Mouse (Mus musculus): ENCODE measurements around the gene Epop. TPM values are rescaled to one million over a fixed set of nuclear protein-coding genes. Genes with fewer than 3 reads are reported as not detected.
"Not testable (repeated sequence)": the region's sequence is repeated elsewhere in the genome, so short reads cannot be mapped to it uniquely, and the experiment has no call there.

Gene Epop
- polyA plus RNA-seq, 1 experiment from 2014 or later, result 2.1 TPM

GRCm38 (mm10) chr11:97642746-97643145 is 13.2 kb upstream of the Epop start:
- no peaks in the 10 kb centered on the region for H3K9me3 ChIP-seq (replicated peaks)
- H3K4me3 ChIP-seq (replicated peaks), result no peak overlapping the region
- no peak overlapping the region for H3K9ac ChIP-seq (replicated peaks)
- H3K36me3 ChIP-seq, result no peaks in the 10 kb centered on the region
- no peaks in the 10 kb centered on the region for H3K4me1 ChIP-seq
- H3K4me2 ChIP-seq, result no peak overlapping the region
- WGBS, result 53% methylated on average over 2 of the region's 2 CpGs
- no peak overlapping the region for H3K27ac ChIP-seq (replicated peaks)
- no peaks in the 10 kb centered on the region for H3K27me3 ChIP-seq (replicated peaks)
- ATAC-seq (ENCODE audit: low FRiP score), result no peak

GRCm38 (mm10) chr11:97641668-97642067 is 12.2 kb upstream of the Epop start:
- Histone ChIP-seq H3K36me3 (no peaks in the 10 kb centered on the region), H3K4me2 (no peak overlapping the region), H3K9me3 (replicated peaks) (no peaks in the 10 kb centered on the region), H3K4me3 (replicated peaks) (no peak overlapping the region), H3K27ac (replicated peaks) (no peak overlapping the region), H3K9ac (replicated peaks) (no peak overlapping the region), H3K4me1 (no peaks in the 10 kb centered on the region), H3K27me3 (replicated peaks) (no peaks in the 10 kb centered on the region)
- ATAC-seq (ENCODE audit: low FRiP score), result no peak
- 69% methylated on average over 8 of the region's 8 CpGs for WGBS

- H3K27me3 ChIP-seq (replicated peaks), result peaks cover 17% of the 10 kb centered on the region
- no peak for ATAC-seq (ENCODE audit: low FRiP score)
- H3K27ac ChIP-seq (replicated peaks), result no peak overlapping the region
- WGBS, result 77% methylated on average over 11 of the region's 11 CpGs
- H3K4me1 ChIP-seq, result no peaks in the 10 kb centered on the region
- no peak overlapping the region for H3K4me2 ChIP-seq
- no peaks in the 10 kb centered on the region for H3K9me3 ChIP-seq (replicated peaks)
- H3K4me3 ChIP-seq (replicated peaks), result no peak overlapping the region
- H3K9ac ChIP-seq (replicated peaks), result no peak overlapping the region
- no peaks in the 10 kb centered on the region for H3K36me3 ChIP-seq
These were observed 6.0 kb upstream of the Epop start for GRCm38 (mm10) chr11:97635468-97636019.

- not testable (repeated sequence) for H3K36me3 ChIP-seq; H3K4me3 ChIP-seq (replicated peaks); H3K9me3 ChIP-seq (replicated peaks); ATAC-seq (ENCODE audit: low FRiP score); H3K27ac ChIP-seq (replicated peaks); H3K9ac ChIP-seq (replicated peaks); H3K4me2 ChIP-seq
- 87% methylated on average over 4 of the region's 4 CpGs for WGBS
- Histone ChIP-seq H3K4me1 (peaks cover 27% of the 10 kb centered on the region), H3K27me3 (replicated peaks) (peaks cover 46% of the 10 kb centered on the region)
These were observed 2.9 kb upstream of the Epop start for GRCm38 (mm10) chr11:97632440-97632839.

- WGBS, result 4% methylated on average over 12 of the region's 12 CpGs
- H3K9ac ChIP-seq (replicated peaks), result no peak overlapping the region
- no peak; the same call in 1 of the 2 replicates for ATAC-seq (ENCODE audit: low FRiP score)
- no peaks in the 10 kb centered on the region for H3K36me3 ChIP-seq
- no peaks in the 10 kb centered on the region for H3K9me3 ChIP-seq (replicated peaks)
- H3K4me2 ChIP-seq, result no peak overlapping the region
- no peak overlapping the region for H3K4me3 ChIP-seq (replicated peaks)
- peaks cover 32% of the 10 kb centered on the region for H3K4me1 ChIP-seq
- peaks cover 51% of the 10 kb centered on the region for H3K27me3 ChIP-seq (replicated peaks)
- no peak overlapping the region for H3K27ac ChIP-seq (replicated peaks)
These were observed 2.4 kb upstream of the Epop start for GRCm38 (mm10) chr11:97631938-97632337.

- peaks cover 55% of the 10 kb centered on the region for H3K27me3 ChIP-seq (replicated peaks)
- no peak for ATAC-seq (ENCODE audit: low FRiP score)
- 11% methylated on average over 5 of the region's 5 CpGs for WGBS
These were observed 2.0 kb upstream of the Epop start for GRCm38 (mm10) chr11:97631500-97631899.

GRCm38 (mm10) chr11:97631046-97631445 is 1.5 kb upstream of the Epop start:
- H3K4me2 ChIP-seq, result no peak overlapping the region
- 33% methylated on average over 2 of the region's 2 CpGs for WGBS
- H3K36me3 ChIP-seq, result no peaks in the 10 kb centered on the region
- H3K27me3 ChIP-seq (replicated peaks), result peaks cover 60% of the 10 kb centered on the region
- H3K4me1 ChIP-seq, result peaks cover 35% of the 10 kb centered on the region
- no peaks in the 10 kb centered on the region for H3K9me3 ChIP-seq (replicated peaks)
- ATAC-seq (ENCODE audit: low FRiP score), result no peak
- H3K27ac ChIP-seq (replicated peaks), result no peak overlapping the region
- H3K9ac ChIP-seq (replicated peaks), result no peak overlapping the region
- no peak overlapping the region for H3K4me3 ChIP-seq (replicated peaks)

More at GRCm38 (mm10) chr11:97631500-97631899, 2.0 kb upstream of the Epop start:
- Histone ChIP-seq H3K9ac (replicated peaks) (no peak overlapping the region), H3K4me3 (replicated peaks) (no peak overlapping the region), H3K9me3 (replicated peaks) (no peaks in the 10 kb centered on the region), H3K36me3 (no peaks in the 10 kb centered on the region), H3K4me1 (peaks cover 35% of the 10 kb centered on the region), H3K4me2 (no peak overlapping the region), H3K27ac (replicated peaks) (no peak overlapping the region)

- WGBS, result under 1% methylated on average over 106 of the region's 106 CpGs
- peaks cover 35% of the 10 kb centered on the region for H3K4me1 ChIP-seq
- no peaks in the 10 kb centered on the region for H3K9me3 ChIP-seq (replicated peaks)
- H3K4me3 ChIP-seq (replicated peaks), result peak overlapping the region; percentile 72
- peaks cover 80% of the 10 kb centered on the region for H3K27me3 ChIP-seq (replicated peaks)
- peak; percentile 64 for ATAC-seq (ENCODE audit: low FRiP score)
- peak overlapping the region; percentile 69 for H3K9ac ChIP-seq (replicated peaks)
- no peaks in the 10 kb centered on the region for H3K36me3 ChIP-seq
- H3K27ac ChIP-seq (replicated peaks), result no peak overlapping the region
- H3K4me2 ChIP-seq, result peak overlapping the region; percentile 87
These were observed 659 bp downstream of the Epop start for GRCm38 (mm10) chr11:97628568-97629518.

- Histone ChIP-seq H3K36me3 (no peaks in the 10 kb centered on the region), H3K27me3 (replicated peaks) (peaks cover 86% of the 10 kb centered on the region), H3K4me3 (replicated peaks) (peak overlapping the region; percentile 72), H3K4me2 (peak overlapping the region; percentile 87), H3K9ac (replicated peaks) (no peak overlapping the region), H3K4me1 (peaks cover 35% of the 10 kb centered on the region), H3K9me3 (replicated peaks) (no peaks in the 10 kb centered on the region), H3K27ac (replicated peaks) (no peak overlapping the region)
- ATAC-seq (ENCODE audit: low FRiP score), result no peak
- WGBS, result under 1% methylated on average over 28 of the region's 28 CpGs
These were observed 1.3 kb downstream of the Epop start for GRCm38 (mm10) chr11:97628303-97628567.

- no peaks in the 10 kb centered on the region for H3K9me3 ChIP-seq (replicated peaks)
- no peak overlapping the region for H3K27ac ChIP-seq (replicated peaks)
- H3K9ac ChIP-seq (replicated peaks), result no peak overlapping the region
- peaks cover 88% of the 10 kb centered on the region for H3K27me3 ChIP-seq (replicated peaks)
- H3K36me3 ChIP-seq, result no peaks in the 10 kb centered on the region
- H3K4me2 ChIP-seq, result peak overlapping the region; percentile 87
- H3K4me3 ChIP-seq (replicated peaks), result peak overlapping the region; percentile 72
- peaks cover 35% of the 10 kb centered on the region for H3K4me1 ChIP-seq
- 1% methylated on average over 30 of the region's 30 CpGs for WGBS
- no peak for ATAC-seq (ENCODE audit: low FRiP score)
These were observed 1.8 kb downstream of the Epop start for GRCm38 (mm10) chr11:97627556-97628302.

- no peaks in the 10 kb centered on the region for H3K36me3 ChIP-seq
- no peak overlapping the region for H3K4me3 ChIP-seq (replicated peaks)
- no peak for ATAC-seq (ENCODE audit: low FRiP score)
- no peak overlapping the region for H3K27ac ChIP-seq (replicated peaks)
- 11% methylated on average over 10 of the region's 10 CpGs for WGBS
- H3K9ac ChIP-seq (replicated peaks), result no peak overlapping the region
- H3K4me2 ChIP-seq, result no peak overlapping the region
- peaks cover 85% of the 10 kb centered on the region for H3K27me3 ChIP-seq (replicated peaks)
- peaks cover 35% of the 10 kb centered on the region for H3K4me1 ChIP-seq
- no peaks in the 10 kb centered on the region for H3K9me3 ChIP-seq (replicated peaks)
These were observed 2.7 kb downstream of the Epop start for GRCm38 (mm10) chr11:97626850-97627249.

Data from neural tube, embryonic 15.5 days (tissue).